Mouse (Mus musculus) adrenal gland, postnatal 36 days (tissue): ENCODE measurements around the gene Crygc. TPM values are rescaled to one million over a fixed set of nuclear protein-coding genes. Genes with fewer than 3 reads are reported as not detected.

Source experiments
- DNase-seq, 2 experiments: peaks; one replicate each; pipeline ENCODE4 v3.0.0; 2021; ENCODE audit warnings: mixed read lengths in 1 of 2
- long read RNA-seq, 2 experiments: library from polyadenylated mRNA; stranded (forward); transcript quantifications; one replicate each; pipeline ENCODE4 v2.0.0; 2021; ENCODE audit warnings: borderline sequencing depth in 2 of 2
- total RNA-seq, 2 experiments: library from RNA; stranded (reverse); gene quantifications; 2 replicates each; pipeline ENCODE4 v1.2.3; 2021

Gene Crygc
- total RNA-seq = not detected
- long read RNA-seq, experiment 1 = 0 reads
- long read RNA-seq, experiment 2 = 0 reads

DNA sequence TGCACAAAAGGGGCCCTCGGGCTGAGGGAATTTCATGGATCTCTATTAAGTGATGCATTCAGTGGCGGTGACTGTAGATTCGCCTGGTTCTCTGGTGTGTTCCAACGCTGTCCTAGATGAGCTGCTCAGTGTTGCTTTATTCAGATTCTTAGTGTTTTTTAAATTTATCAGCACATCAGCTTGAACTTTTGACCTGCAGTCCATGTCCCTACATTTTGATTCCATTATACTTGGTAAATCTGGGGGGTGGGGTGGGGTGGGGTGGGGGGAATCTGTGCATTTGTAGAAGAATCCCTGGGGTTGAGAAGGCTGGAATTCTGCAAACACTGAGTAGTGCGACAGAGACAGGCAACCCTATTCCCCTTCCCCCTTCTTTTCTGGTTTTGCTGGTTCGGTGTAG lies at the start of gene Crygc:
TSS of gene Crygc (minus strand) at position 101 of the 400 bp plus-strand sequence.
- DNase-seq = no peak

- DNase-seq = no peak
These were observed 49.3 kb upstream of the Crygc start, which contains the start of gene D630023F18Rik for GRCm38 (mm10) chr1:65122574-65123372. Gene D630023F18Rik (minus strand): TSS chr1:65123214.

- no peak for DNase-seq
These were observed 45.9 kb upstream of the Crygc start, which contains the start of gene Gm28845 for GRCm38 (mm10) chr1:65119438-65119837. Gene Gm28845 (minus strand): TSS chr1:65119558.

DNA sequence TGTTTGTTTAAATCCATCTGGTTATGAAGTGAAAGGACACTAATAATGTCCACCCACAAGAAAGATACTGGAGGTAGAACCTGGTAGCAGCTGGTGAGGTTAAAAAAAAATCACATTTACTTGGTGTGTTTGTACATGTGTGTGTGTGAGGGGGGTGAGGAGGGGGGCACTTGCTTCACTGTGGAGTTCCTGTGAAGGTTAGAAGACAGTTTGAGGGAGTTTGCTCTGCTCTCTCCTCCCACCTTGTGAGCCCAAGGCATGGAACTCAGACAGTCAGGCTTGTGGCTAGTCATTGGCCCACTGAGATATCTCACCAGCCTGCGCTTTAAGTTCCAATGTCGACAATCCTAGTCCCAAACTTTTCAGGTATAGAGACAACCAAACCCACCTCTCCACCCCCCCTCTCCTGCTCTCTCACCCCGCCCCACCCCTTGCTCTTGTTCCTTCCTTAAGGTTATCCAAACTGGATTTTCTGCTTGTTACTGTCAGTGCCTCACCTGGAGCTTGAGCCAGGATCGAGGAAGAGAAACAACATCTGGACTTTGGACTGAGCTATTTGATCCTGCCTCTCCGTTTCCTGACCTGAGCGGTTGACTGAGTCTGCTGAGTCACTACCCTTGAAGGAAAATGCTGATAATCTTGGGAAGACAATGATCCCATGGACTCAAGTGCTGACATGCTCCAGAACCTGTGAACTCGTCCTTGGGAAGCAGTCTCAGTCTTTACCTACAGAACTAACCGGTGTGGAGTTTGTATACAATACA lies 44.8 kb upstream of the Crygc start:
- DNase-seq = no peak

GRCm38 (mm10) chr1:65113536-65114172 lies 40.2 kb upstream of the Crygc start:
- DNase-seq = peak; percentile 27 to 42

DNA sequence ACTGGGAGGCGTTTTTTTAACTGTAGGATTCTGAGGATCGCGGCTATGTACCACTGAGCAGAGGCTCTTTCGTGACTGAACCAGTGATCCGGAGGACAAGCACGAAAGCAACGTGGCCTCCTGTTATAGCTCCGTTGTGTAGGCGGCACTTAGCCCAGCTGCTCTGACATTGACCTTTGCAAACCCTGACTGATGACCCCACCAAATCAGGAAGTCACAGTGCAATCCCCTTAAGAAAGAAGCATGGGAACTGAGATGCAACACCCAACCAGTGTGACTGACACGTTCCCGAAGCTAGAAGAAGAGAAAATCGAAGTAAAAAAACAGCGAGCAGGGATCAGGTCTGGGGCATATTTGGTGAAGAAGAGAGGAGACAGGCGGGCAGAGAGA lies 39.3 kb upstream of the Crygc start:
- DNase-seq = peak; percentile 28 to 29

DNA sequence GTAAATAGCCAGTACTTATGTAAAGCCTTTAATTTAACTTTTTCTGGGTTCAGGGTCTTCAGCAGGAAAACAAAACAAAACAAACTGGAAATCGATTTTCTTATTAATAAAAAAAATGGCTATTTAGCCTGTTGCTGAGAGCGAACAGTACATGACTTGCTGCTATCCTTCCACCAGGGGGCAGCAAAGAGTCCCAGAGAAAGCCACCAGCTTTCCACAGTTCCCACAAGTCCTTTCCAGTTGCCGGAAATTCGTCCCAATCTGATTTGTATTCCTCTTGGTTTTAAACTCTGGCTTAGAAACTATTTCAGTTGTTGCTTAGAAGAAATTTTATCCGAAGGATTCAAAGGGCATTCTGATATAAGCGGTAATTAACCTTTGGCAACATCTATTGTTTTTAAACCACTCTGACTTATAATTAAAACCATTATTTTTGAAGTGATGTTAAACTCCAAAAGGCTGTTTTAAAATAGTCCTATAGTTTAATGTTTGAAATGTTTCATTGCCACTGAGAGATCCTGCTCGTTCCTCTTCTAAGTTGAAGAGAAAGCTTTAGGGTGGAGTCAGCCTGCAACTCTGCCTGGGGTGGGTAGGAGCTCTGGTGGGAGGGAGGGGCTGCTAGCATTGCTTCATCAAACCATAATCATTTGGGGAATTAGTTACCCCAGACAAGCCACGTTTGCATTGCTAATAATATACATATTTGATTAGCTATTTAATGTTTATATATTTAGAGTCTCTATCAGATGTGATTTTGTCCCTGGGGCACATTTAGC lies 38.7 kb upstream of the Crygc start:
- DNase-seq = peak; percentile 78 to 87

- DNase-seq = no peak
These were observed 36.4 kb upstream of the Crygc start for GRCm38 (mm10) chr1:65109756-65110435.

GRCm38 (mm10) chr1:65109196-65109595 lies 35.7 kb upstream of the Crygc start:
- no peak for DNase-seq

DNA sequence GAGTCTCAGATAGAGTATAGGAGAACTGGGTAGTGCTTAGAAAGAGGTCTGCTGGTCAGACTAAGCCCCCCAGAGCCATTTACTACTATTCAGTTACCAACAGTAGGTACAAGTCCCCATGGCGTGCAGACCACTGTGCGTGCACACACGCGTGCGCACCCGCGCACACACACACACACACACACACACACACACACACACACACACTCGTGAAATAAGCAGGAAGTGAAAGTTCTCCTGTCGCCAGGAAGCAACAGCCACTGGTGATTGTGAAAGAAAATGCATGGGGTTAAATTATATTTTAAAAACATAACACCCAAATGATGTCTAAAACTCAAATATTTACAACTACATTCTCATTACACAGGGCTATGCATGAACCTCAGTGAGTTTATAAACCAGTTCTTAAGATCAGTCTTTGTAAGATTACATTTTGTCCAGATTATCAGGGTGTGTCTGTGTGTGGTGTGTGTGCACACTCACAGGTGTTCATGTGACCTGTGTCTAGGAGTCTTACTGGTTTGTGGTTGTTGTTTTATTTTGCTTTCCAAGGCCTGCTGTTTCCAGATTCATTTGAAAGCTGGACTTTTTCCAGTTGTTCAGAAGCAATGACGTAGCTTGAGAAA lies 34.3 kb upstream of the Crygc start:
- DNase-seq = no peak

- DNase-seq = no peak
These were observed 29.8 kb upstream of the Crygc start, which contains the start of gene Cryga for GRCm38 (mm10) chr1:65103273-65103672. Gene Cryga (minus strand): TSS chr1:65103373.

DNA sequence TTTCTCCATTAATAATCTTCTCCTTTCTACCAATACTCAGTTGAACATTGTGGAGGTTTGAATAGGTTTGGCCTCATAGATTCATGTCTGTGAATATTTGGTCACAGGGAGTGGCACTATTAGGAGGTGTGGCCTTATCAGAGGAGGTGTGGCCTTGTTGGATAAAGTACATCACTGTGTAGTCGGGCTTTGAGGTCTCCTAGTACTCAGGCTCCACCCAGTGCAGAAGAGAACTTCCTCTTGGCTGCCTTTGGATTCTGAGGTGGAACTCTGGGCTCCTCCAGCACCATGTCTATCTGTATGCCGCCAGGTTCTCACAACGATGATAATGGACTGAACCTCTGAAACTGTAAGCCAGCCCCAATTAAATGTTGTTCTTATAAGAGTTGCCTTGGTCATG lies 23.5 kb upstream of the Crygc start:
- DNase-seq = no peak

DNA sequence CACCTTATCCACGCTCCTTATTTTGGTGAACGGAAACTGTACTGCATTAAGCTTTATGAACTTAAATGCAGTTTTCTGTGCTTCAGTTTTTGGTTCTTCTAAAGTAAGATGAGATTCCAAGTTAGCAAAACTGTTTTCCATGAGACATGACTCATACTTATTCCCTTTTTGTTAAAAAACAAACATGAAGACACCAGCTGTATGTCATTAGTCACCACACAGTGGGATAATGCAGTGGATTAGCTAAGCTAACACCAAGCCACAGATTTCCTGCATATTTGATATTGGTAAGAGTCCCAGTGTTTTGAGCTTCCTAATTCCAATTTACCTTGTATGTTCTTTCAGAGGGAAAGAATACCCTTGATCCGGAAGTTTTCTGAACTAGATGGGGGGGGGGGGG lies 18.1 kb upstream of the Crygc start:
- no peak for DNase-seq

- peak; percentile 70 to 74 for DNase-seq
These were observed 16.9 kb upstream of the Crygc start for GRCm38 (mm10) chr1:65090370-65090769.

GRCm38 (mm10) chr1:65088567-65089356 lies 15.3 kb upstream of the Crygc start:
- no peak for DNase-seq

DNA sequence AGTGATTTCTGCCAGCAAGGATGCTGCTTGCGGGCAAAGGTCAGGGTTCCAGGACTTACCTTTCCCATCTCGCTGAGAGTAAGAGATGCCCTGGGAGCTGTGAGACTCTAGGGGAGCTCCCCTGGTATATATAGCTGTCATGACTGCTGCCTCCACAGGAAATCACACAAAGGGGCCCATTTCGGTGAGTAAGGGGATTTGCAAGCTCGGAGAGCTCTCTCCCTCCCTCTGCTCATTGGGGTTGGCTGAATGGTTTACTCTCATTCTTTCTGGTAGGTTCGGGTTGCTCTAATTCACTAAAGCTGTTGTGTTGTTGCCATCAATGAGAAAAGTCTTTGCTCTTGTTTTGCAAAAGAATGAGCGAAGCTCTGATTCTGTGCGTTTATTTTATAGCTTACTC lies 8.7 kb upstream of the Crygc start, which contains the start of gene Crygb:
TSS of gene Crygb (minus strand) at position 101 of the 400 bp plus-strand sequence.
- no peak for DNase-seq

DNA sequence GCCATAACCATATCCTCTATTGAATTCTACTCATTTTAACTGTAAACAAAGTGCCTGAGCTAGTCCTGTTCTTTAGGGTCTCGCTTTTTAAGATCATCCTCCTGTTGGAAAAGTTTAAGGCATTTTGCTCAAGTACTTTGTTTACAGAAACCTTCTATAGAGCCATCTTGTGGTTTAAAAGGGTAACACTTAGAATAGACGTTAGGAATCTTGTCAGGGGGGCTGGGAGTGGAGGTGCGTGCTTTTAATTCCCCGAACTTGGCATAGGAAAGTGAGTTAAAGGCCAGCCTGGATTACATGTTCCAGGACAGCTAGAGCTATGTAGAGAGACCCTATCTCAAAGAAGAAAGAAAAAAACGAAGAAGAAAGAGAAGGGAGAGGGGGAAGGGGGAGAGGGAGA lies 2.1 kb upstream of the Crygc start:
- peak in 1 of 2 experiments; percentile 9 for DNase-seq

DNA sequence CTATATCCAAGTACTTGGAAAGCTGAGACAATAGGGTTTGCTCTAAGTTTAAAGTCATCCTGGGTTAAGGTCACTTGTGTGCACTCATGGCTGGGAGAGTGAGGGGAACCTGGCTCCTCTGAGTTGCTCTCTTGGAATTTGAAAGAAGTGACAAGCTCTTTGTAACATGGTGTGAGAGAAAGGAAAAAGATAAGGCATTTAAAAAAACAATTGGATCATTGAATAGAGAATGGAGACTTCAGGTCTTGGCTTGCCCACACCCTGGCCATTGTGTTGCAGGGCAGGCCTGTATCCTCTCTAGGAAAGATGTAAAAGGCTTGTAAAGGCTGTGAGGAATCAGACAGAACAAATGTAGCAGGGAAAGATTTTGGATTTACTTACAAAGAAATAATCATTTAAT lies 5.6 kb downstream of the Crygc start:
- no peak for DNase-seq

- no peak for DNase-seq
These were observed 9.3 kb downstream of the Crygc start for GRCm38 (mm10) chr1:65064201-65064600.

- DNase-seq = no peak
These were observed 10.1 kb downstream of the Crygc start, which contains the start of gene Crygd for GRCm38 (mm10) chr1:65063352-65063751. Gene Crygd (minus strand): TSS chr1:65063452.
